Mouse (Mus musculus) T-cell, adult 2 months (primary cell): ENCODE measurements around the gene Pttg1ip.
A peak's percentile ranks its signal among the peaks of the same experiment; 100 is the strongest.

ENCODE experiments used
- DNase-seq: peaks from one replicate; pipeline ENCODE4 v3.0.0; 2022; ENCODE audit warnings: low spot score

Gene Pttg1ip

DNA sequence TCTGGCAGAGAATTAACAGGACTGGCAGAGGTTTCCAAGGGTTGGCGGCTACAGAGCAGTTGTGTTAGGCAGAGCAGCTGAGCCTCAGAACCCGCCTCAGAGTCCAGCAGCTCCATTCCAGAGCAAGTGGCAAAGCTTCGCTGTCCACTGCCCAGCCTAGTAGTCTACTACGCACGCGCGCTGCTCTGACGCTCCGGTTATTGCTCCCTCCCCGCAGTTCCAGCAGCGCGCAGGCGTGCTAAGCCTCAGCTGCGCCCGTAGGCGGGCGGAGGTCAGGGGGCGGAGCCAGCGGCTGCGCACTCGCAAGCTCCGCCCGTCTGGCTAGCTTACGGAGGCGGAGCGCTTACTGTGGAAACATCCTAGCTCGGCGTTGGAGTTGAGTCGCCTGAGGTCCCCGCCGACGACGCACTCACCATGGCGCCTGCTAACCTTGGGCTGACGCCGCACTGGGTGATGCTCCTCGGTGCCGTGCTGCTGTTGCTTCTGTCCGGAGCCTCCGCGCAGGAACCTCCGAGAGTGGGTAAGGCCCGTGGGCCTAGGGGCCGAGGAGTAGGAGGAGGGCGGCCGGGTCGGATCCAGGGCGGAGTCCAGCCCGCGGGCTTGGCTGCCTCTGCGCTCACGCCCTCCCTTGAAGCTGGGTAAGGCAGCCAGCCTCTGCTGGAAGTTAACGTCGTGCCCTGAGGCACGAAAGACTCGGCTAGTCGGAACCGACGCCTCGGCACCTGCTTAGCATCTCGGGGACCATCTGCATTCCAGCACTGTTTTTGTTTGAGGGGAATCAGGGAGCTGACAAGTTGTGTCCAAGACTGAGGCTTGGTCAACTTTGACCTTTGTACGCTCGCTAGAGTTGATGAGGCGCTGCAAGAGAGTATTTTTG lies at the start of gene Pttg1ip:
Gene Pttg1ip, plus strand, starts transcription at position 313 of the 877 bp plus-strand sequence.
- DNase-seq: peak; percentile 97

DNA sequence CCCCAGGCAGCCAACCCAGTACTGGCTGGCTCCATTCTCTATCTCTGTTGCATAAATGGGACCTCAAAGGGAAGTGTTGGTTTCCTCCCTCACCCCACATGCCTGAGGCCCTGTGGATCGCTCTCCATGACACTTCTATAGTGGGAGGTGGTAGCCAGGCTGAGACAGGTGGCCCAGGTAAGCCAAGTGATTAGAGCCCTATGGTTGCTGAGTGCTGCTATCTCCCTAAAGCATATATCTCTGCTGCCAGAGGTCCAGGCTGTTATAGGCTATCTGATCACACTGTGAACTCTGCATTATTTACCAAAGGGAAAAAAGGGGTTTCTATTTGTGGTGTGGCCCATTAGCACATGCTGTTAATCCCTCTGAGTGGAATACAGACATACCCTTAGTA lies 49.5 kb upstream of the Pttg1ip start:
- no peak for DNase-seq

DNA sequence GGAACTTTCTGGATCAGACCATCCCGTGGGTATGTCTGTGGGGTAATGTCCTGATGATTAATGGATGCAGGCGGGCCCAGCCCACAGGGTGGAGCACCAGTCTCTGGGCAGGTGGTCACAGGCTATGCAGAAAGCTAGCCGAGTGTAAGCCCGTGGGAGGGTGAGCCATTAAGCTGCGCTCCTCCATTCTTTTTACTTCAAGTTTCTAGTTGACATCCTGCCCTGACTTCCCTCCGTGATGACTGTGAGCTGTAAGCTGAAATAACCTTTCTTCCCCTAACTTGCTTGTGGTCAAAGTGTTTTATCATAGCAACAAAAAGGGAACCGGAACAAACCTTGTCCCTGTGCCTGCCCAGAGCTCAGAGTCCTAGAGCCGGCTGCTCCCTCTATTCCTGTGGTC lies 44.8 kb upstream of the Pttg1ip start:
- peak; percentile 52 for DNase-seq

DNA sequence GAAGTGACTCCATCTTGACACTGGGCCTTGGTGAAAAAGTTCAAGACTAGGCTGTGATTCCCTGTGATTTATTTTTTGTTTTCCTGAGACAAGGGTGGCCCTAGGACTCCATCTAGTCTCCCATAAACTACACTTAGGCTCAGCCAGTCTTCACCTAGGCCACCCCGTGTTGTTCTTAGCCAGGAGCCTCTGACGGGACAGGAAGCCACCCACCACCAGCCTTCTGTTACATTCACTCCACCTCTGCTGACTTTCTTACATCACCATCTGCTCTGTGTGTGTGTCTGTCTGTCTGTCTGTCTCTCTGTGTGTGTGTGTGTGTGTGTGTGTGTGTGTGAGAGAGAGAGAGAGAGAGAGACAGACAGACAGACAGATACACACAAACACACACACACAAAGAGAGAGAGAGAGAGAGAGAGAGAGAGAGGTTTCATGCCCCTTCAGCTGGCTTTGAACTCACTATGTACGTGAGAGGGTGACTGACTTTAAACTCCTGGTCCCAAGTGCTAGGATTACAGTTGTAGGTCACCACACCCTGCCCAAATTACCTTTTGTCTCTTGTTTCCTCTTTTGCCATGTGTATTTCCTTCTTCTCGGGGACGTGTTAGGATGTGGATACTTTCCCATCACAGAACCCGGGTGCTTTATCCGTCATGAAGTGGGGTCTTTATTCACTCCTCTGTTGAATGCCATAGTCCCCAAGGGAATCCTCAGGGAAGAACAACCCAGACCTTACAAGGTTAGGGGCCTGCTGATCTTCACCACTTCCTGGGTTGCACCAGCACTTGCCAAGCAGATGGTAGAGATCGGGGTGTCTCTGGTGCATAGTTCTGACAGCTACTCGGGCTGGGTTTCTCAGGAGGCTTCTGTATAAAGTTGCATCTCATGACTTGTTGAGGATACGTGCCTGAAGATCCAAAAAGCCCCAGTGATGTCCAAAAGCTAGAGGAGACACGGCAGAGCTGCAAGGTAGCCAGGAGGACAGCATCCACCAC lies 44.0 kb upstream of the Pttg1ip start:
- DNase-seq: peak; percentile 77

DNA sequence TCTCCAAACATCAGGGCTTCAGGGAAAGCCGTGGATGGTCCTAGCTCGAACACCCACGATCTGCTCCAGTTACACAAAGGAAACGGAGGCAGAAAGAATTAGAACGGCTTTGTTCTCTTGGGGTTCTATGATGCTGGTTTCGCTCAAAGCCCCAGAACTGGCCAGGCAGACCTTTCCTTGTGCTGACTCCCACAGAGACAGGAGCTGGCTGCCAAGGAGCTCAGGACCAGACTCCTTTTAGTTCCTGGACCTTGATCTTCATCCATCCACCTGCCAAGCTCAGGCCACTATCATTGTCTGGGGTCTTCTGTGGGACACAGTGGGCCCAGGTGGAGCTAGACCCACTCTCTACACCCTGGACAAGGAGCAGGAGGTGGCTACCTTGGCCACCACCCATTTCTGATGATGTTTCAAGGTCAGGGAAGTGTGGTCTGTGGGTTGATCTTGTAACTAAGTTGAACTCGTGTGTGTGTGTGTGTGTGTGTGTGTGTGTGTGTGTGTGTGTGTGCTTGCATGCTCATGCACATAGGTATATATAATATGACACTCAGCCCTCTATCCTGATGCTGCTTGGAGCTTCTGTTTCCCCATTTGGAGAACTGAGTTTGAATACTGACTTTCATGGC lies 42.1 kb upstream of the Pttg1ip start:
- peak; percentile 35 for DNase-seq

DNA sequence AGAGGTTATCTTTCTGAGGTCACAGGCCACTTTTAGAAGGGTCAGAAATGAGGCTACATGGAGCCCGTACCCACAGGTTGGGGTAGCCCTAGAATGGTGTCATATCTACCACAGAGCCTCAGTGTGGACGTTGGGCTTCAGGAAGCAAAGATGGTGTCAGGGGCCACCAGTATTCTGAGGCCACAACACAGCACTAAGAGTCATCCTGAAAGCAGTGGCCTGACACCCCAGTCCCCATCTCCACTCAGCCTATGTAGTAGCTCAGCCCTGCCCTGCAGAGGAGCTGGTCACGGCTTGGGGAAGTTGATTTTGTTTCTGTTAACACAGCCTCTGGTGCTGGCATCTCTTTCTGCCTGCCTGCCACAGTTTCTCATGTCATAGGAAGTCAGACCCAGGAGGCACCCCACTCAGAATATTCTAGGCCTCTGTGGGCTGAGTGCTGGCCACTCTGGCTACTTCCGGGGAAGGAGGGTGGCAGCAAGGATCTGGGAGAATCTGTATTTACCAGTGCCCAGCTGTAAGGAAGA lies 40.9 kb upstream of the Pttg1ip start:
- DNase-seq: no peak

DNA sequence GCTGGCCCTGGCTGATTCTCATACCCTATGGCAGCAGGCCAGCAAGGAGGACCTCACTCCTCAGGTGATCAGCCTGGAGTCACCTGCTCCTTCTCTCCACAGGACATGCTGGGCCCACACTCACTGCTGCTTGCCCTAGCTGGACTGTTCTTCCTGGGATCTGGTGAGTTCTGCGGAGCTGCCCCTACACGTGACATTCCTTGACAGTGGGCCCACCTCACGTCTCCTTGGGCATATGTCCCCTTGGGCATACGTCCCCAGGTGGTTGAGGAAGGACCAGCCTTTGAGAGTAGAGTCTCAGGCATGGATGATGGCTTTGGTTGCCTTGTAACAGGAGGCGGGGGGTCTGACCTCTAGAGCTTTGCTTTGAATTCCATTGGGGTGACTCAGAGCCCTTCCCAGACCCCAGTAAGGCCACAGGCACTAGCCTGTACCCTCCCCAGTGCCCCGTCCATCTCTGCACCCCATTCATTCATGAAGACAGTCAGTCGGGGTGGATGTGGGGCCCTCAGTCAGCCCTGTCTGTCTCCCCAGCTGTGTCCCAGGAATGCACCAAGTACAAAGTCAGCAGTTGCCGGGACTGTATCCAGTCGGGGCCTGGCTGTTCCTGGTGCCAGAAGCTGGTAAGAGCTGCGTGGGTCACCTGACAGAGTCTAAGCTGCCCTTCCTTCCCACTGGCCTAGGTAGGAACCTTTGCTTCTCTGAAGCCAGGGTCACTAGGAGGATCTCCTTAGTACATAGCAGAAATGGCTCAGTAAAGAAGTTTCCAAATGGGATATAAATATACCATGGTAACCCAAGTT lies 39.5 kb upstream of the Pttg1ip start:
- DNase-seq: no peak

DNA sequence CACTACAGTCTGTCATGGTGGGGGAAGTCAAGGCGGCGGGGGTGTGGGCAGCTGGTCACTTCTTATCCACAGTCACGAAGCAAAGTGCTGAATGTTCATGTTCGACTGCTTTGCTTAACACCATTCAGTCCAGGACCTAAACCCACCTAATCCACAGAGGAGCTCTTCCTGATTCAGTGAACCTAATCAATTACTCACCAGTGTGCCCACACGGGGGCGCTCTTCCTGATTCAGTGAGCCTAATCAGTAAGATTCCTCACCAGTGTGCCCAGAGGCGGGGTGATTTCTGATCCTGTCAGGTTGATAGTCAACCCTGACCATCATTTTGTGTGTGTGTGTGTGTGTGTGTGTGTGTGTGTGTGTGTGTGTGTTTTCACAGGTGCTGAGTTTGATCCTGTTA lies 38.3 kb upstream of the Pttg1ip start:
- DNase-seq: peak; percentile 57

DNA sequence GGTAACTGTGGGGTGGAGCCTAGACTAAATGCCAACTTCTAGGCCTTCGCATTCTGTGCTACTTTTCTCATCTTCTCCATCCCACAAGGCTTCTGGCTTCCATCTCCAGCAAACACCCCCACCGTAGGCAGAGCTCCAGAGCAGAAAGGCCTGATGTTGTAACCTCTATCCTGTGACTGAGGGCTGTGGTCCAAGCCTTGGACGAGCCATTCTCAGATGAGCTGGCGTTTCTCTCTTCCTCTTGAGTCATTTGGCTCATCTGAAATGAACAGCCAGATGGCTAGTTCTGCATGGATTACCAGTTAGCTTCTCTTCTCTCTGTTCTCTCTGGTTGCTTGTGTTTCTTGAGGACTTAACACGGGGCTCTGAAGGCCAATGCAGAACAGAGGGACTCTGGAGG lies 36.6 kb upstream of the Pttg1ip start:
- DNase-seq: no peak

DNA sequence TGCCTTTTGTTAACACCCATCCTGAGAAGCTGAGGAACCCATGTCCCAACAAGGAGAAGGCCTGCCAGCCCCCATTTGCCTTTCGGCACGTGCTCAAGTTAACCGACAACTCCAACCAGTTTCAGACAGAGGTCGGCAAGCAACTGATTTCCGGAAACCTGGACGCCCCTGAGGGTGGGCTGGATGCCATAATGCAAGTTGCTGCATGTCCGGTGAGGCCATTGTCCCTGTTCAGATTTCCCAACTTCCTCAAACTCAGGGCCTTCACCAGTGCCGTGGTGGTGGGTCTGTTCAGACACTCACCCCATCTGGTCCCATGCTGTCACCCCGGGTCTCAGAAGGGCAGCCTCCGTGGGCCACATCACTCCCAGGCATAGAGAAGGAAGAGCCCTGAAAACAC lies 32.9 kb upstream of the Pttg1ip start:
- no peak for DNase-seq

DNA sequence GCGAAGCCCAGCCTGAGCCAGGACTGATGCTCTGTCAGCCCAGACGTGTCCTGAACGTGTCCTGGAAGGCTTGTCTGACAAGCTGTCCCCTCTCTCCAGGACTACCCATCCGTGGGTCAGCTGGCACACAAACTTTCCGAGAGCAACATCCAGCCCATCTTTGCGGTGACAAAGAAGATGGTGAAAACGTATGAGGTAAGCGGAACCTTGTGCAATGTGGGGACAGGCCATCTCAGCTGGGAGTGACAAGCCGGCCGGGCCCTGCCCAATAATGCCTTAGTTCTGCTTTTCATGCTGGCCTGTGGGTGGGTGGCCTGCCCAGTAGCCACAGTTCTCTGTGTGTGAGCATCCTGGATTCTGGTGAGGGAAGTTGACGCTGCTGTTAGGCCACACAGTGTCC lies 30.6 kb upstream of the Pttg1ip start:
- no peak for DNase-seq

DNA sequence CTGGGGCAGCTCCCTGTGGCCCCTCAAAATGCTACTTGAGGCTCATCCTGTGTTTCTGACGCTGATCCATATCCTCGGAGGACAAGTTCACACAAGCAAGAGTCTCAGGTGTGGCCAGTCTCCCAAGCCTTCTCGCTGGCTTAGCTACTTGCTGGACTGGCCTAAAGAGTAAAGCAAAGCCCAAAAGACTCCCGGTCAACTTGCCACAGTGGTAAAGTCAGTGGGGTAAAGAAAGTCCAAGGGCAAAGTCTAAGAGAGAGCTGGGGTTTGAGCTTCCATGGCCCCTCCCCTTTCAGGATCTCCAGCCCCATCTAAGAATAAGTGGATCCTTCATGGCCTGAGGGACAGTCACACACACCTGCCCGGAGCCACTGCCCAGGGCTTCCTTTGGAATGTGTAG lies 29.4 kb upstream of the Pttg1ip start:
- DNase-seq: no peak

DNA sequence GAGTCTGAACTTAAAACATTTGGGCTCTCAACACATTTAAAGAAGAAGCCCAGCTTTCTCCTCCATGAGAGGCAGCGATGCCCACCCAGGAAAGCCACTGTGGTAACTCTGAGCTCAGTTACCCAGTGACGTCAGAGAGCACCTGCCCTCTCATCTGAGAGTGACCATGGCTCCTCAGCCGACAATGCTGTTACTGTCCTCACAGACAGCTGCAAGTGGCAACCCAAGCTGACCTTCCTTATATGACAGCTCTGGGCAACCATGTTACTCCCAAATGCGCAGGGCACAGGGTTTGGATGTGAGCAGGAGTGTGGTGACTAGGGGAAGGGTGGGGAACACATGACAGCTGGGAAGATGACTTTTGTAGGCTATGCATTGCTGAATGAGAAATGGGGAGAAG lies 28.2 kb upstream of the Pttg1ip start:
- DNase-seq: no peak

DNA sequence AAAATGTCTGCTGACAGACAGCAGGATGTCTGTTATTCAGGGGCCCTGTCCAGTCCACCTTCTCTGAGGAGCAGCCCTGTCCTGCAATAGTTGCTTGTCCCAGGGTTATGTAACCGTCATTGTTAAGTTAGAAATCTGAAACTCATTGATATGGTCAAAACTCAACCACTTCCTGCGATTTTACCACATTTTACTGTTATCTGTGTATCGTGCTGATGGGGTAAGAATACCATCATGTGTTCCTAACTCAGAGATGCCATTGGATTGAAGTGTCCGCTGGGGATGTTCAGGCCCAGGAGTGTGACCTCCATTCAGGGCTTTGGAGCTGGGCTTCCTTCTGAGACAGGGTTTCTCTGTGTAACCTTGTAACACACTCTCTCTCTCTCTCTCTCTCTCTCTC lies 26.6 kb upstream of the Pttg1ip start:
- no peak for DNase-seq

DNA sequence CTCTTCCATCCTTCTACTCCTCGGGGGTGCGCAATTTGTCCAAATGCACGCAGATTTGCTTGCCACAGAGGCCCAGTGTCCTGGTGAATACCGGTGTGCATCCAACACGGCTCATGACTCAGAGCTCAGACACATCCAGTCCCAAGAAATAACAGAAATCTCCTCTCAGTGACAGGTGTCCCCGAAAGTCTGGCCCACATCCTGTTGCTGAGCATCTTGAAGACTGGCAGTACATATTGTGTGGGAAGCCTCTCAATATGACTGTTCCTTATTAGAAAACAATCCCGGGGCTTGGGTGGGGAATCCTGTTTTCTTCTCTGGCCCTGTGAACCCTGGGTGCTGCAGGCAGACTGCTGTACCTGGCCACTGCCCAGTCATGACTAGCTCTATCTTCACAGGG lies 24.9 kb upstream of the Pttg1ip start:
- DNase-seq: peak; percentile 26

DNA sequence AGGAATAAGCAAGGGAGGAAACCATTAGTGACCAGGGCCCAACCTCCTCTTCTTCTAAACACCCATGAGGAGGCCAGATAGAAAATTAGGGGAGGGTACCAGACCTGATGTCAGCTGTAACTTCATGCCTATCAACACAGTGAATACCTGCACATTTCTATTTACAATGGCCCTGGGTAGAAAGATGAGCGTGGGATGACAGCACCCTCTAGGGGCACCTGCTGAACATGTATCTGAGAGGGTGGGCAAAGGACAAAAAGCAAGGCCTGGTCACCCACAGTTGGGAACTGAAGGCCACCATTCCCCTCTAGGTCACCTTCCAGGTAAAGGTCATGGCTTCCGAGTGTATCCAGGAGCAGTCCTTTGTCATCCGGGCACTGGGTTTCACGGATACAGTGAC lies 23.9 kb upstream of the Pttg1ip start:
- no peak for DNase-seq

DNA sequence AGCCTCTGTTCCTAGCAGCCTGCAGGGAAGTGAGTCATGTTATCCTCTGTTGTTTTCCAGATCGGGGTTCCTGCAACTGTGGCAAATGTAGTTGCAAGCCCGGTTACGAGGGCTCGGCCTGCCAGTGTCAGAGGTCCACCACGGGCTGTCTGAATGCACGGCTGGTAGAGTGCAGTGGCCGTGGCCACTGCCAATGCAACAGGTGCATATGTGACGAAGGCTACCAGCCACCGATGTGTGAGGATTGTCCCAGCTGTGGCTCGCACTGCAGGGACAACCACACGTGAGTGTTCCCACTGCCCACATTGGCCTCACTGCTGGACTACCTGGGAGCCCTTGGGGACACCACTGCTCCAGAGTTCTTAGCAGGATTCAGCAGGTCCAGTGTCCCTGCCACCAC lies 21.4 kb upstream of the Pttg1ip start:
- no peak for DNase-seq

DNA sequence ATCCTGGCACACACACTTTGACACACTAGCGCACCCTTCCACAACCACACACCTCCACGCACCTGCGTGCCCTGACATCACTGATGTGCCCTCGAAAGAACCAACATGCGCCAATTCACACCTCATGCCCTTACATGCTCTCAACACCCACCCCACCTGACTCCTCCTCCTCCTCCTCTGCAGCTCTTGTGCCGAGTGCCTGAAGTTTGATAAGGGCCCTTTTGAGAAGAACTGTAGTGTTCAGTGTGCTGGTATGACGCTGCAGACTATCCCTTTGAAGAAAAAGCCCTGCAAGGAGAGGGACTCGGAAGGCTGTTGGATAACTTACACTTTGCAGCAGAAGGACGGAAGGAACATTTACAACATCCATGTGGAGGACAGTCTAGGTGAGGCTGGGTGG lies 20.7 kb upstream of the Pttg1ip start:
- DNase-seq: no peak

DNA sequence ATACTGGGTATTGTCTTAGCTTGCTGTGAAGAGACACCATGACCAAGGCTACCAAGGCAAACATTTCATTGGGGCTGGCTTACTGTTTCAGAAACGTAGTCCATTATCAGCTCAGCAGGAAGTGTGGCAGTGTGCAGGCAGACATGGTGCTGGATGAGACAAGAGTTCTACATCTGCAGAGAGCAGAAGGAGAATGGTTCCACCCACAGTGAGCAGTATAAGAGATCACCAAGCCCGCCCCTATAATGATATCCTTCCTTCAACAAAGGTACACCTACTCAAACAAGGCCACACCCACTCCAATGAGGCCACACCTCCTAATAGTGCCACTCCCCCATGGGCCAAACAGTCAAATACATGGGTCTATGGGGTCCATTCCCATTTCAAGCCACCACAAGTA lies 20.0 kb upstream of the Pttg1ip start:
- DNase-seq: no peak

DNA sequence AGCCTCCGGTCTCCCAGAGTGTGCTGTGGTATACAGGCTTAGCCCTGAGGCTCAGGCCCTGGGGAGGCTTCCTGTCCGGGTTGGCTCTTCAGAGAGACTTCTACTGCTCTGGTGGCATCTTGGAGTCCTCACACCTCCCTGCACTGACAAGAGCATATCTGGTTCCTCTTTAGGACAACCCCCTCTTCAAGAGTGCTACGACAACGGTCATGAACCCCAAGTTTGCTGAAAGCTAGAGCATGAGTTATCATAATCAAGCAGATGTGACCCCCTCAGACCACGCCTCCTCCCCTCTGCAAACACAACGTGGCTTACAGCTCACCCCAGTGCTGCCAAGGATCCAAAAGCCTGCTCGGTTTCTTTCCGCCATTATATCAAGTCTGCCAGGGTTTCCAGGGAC lies 16.5 kb upstream of the Pttg1ip start:
- no peak for DNase-seq

DNA sequence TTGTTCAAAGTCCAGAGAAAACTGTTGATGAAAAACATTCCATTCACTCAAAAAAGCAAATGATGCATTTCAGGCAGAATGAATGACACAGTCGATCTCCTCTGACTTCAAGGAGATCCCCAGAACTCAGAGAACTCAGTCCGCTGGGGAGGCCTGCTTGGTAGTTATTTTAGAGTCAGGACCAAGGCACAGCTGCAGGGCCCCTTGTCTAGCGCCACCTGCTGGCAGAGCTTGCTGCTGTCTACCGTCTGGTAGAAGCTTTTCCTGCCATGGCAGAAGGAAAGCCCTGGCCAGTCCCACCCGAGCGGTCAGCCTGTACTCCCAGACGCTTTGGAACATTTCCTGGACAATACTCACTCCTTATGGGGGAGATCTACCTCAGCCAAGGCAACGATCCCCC lies 14.9 kb upstream of the Pttg1ip start:
- peak; percentile 79 for DNase-seq
